Mouse (Mus musculus) bone marrow macrophage, adult 2 months (primary cell): ENCODE results near the gene Trit1.

Experiments
- CTCF ChIP-seq: IDR thresholded peaks from 2 replicates; pipeline ENCODE4 v1.5.1; 2012; ENCODE audit warnings: low read depth, mild to moderate bottlenecking, low read length, moderate library complexity
- POLR2A ChIP-seq: IDR thresholded peaks from 2 replicates; pipeline ENCODE4 v1.6.1; 2012; ENCODE audit warnings: mild to moderate bottlenecking, low read depth, low read length, borderline replicate concordance

GRCm38 (mm10) chr4:123022896-123023295 is 6.5 kb downstream of the Trit1 start:
- TF ChIP-seq POLR2A (no peak), CTCF (no peak)
